Mouse (Mus musculus) forebrain, embryonic 13.5 days (tissue): ENCODE data around the gene Vmn2r68. TPM values are rescaled to one million over a fixed set of nuclear protein-coding genes. Genes with fewer than 3 reads are reported as not detected.

Experiments used
- ATAC-seq: fragments of 200-750 bp; cut with Nextera tagmentation; 2 replicates; pipeline ENCODE4 v1.8.0; 2017
- H3K27ac ChIP-seq: fragments of 300-500 bp; sonication (generic); 2 replicates; pipeline ENCODE4 v1.5.1; 2015; ENCODE audit warnings: inconsistent platforms, mild to moderate bottlenecking, moderate library complexity
- H3K27me3 ChIP-seq: fragments of 300-500 bp; sonication (generic); 2 replicates; pipeline ENCODE4 v1.6.1; 2015; ENCODE audit warnings: mild to moderate bottlenecking, inconsistent platforms
- H3K36me3 ChIP-seq: fragments of 300-500 bp; sonication (generic); 2 replicates; pipeline ENCODE4 v1.6.1; 2015; ENCODE audit warnings: mild to moderate bottlenecking, inconsistent platforms; ENCODE audit not compliant: poor library complexity, severe bottlenecking
- H3K4me1 ChIP-seq: fragments of 300-500 bp; sonication (generic); 2 replicates; pipeline ENCODE4 v1.6.1; 2015; ENCODE audit warnings: inconsistent platforms
- H3K4me2 ChIP-seq: fragments of 300-500 bp; sonication (generic); 2 replicates; pipeline ENCODE4 v1.6.1; 2015; ENCODE audit warnings: inconsistent platforms, mild to moderate bottlenecking, moderate library complexity
- H3K4me3 ChIP-seq: fragments of 300-500 bp; sonication (generic); 2 replicates; pipeline ENCODE4 v1.5.1; 2015; ENCODE audit warnings: mild to moderate bottlenecking, inconsistent platforms
- H3K9ac ChIP-seq: fragments of 300-500 bp; sonication (generic); 2 replicates; pipeline ENCODE4 v1.6.1; 2015; ENCODE audit warnings: mild to moderate bottlenecking, inconsistent platforms
- H3K9me3 ChIP-seq: fragments of 300-500 bp; sonication (generic); replicated peaks from 2 replicates; pipeline ENCODE4 v1.6.1; 2016; ENCODE audit warnings: inconsistent platforms
- polyA plus RNA-seq: library from polyadenylated mRNA; unstranded; fragments of >200 nt; fragmentation: Nextera tagmentation; extraction: Ambion mirVana; gene quantifications from 2 replicates; pipeline ENCODE4 v1.2.1, GENCODE M21; 2015

Gene Vmn2r68
- not detected in 2 replicates for polyA plus RNA-seq

GRCm38 (mm10) chr7:85237683-85238082, at the start of gene Vmn2r68:
Gene Vmn2r68, minus strand, starts transcription at chr7:85237783.
- Histone ChIP-seq H3K27ac (no peak within 1 kb of the TSS), H3K9ac (no peak within 1 kb of the TSS), H3K4me1 (no peaks in the 10 kb centered on the region), H3K27me3 (no peaks in the 10 kb centered on the region), H3K4me2 (no peak within 1 kb of the TSS), H3K4me3 (no peak within 1 kb of the TSS), H3K9me3 (no peaks in the 10 kb centered on the region), H3K36me3 (no peaks in the 10 kb centered on the region)
- ATAC-seq, result no peak

Other genes starting within 250 kb of the Vmn2r68 start
- not detected in 2 replicates for gene Vmn2r66, start 225.5 kb downstream of the Vmn2r68 start, polyA plus RNA-seq
- not detected in 2 replicates for gene Vmn2r67, start 81.8 kb downstream of the Vmn2r68 start, polyA plus RNA-seq
- not detected in 2 replicates for gene Vmn2r69, start 178.1 kb upstream of the Vmn2r68 start, polyA plus RNA-seq